Mouse (Mus musculus): ENCODE data around the gene Zmiz1.
A peak's percentile ranks its signal among the peaks of the same experiment; 100 is the strongest.

Zmiz1 gene

GRCm38 (mm10) chr14:25611815-25612698 lies 153.1 kb downstream of the Zmiz1 start:
- no peak for DNase-seq (ENCODE audit: low spot score in 2 of 2)

GRCm38 (mm10) chr14:25613942-25614575 lies 155.1 kb downstream of the Zmiz1 start:
- DNase-seq (ENCODE audit: low spot score in 2 of 2) = no peak

- DNase-seq (ENCODE audit: low spot score in 2 of 2) = peak; percentile 12 to 34
Measured at GRCm38 (mm10) chr14:25614684-25615083, 155.7 kb downstream of the Zmiz1 start.

GRCm38 (mm10) chr14:25615602-25616001 lies 156.6 kb downstream of the Zmiz1 start:
- DNase-seq (ENCODE audit: low spot score in 2 of 2) = no peak

GRCm38 (mm10) chr14:25616009-25616723 lies 157.2 kb downstream of the Zmiz1 start:
- peak in 1 of 2 experiments; percentile 22 for DNase-seq (ENCODE audit: low spot score in 2 of 2)

- no peak for DNase-seq (ENCODE audit: low spot score in 2 of 2)
Measured at GRCm38 (mm10) chr14:25617264-25617663, 158.3 kb downstream of the Zmiz1 start.

- DNase-seq (ENCODE audit: low spot score in 2 of 2) = no peak
Measured at GRCm38 (mm10) chr14:25619066-25619762, 160.2 kb downstream of the Zmiz1 start.

- DNase-seq (ENCODE audit: low spot score in 2 of 2) = no peak
Measured at GRCm38 (mm10) chr14:25620766-25621165, 161.8 kb downstream of the Zmiz1 start.

- DNase-seq (ENCODE audit: low spot score in 2 of 2) = no peak
Measured at GRCm38 (mm10) chr14:25623698-25624097, 164.7 kb downstream of the Zmiz1 start.

GRCm38 (mm10) chr14:25624659-25625058 lies 165.7 kb downstream of the Zmiz1 start:
- no peak for DNase-seq (ENCODE audit: low spot score in 2 of 2)

- no peak for DNase-seq (ENCODE audit: low spot score in 2 of 2)
Measured at GRCm38 (mm10) chr14:25627599-25628255, 168.7 kb downstream of the Zmiz1 start.

- DNase-seq (ENCODE audit: low spot score in 2 of 2) = no peak
Measured at GRCm38 (mm10) chr14:25628448-25629099, 169.6 kb downstream of the Zmiz1 start.

- DNase-seq (ENCODE audit: low spot score in 2 of 2) = no peak
Measured at GRCm38 (mm10) chr14:25629866-25630606, 171.1 kb downstream of the Zmiz1 start.

GRCm38 (mm10) chr14:25630647-25631409 lies 171.8 kb downstream of the Zmiz1 start:
- no peak for DNase-seq (ENCODE audit: low spot score in 2 of 2)

- no peak for DNase-seq (ENCODE audit: low spot score in 2 of 2)
Measured at GRCm38 (mm10) chr14:25631481-25631880, 172.5 kb downstream of the Zmiz1 start.

GRCm38 (mm10) chr14:25633539-25634300 lies 174.7 kb downstream of the Zmiz1 start:
- DNase-seq (ENCODE audit: low spot score in 2 of 2) = no peak

- DNase-seq (ENCODE audit: low spot score in 2 of 2) = no peak
Measured at GRCm38 (mm10) chr14:25634328-25634727, 175.3 kb downstream of the Zmiz1 start.

- DNase-seq (ENCODE audit: low spot score in 2 of 2) = no peak
Measured at GRCm38 (mm10) chr14:25635746-25636145, 176.8 kb downstream of the Zmiz1 start.

Data from spleen, postnatal 10 days (tissue).